Mouse (Mus musculus) retina, postnatal 7 days (tissue): Measurements from ENCODE around the gene Aldh1a1.
"Not testable (repeated sequence)": the region's sequence is repeated elsewhere in the genome, so short reads cannot be mapped to it uniquely, and the experiment has no call there.

Source experiments
- DNase-seq: peaks from one replicate; pipeline ENCODE4 v3.0.0-alpha.2; 2012; ENCODE audit warnings: low read depth, low spot score

Aldh1a1 gene

DNA sequence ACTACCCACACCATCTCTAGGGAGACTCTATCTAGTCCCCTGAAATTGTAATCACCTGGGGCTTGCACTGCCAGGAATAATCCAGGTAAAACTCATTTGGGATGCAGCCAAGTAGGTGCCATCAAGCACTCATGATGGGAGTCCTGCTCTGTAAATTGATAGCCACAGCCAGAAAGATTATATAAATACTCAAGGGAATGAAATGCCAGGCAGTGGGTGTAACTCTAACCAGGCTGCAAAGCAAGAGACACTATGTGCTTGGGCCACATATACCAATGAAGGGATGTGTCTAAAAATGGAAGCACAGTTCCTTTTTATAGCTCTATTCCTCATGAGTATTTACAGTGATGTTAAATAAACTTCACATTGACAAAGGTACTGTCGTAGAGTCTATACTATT lies 56.9 kb downstream of the Aldh1a1 start:
- no peak for DNase-seq

DNA sequence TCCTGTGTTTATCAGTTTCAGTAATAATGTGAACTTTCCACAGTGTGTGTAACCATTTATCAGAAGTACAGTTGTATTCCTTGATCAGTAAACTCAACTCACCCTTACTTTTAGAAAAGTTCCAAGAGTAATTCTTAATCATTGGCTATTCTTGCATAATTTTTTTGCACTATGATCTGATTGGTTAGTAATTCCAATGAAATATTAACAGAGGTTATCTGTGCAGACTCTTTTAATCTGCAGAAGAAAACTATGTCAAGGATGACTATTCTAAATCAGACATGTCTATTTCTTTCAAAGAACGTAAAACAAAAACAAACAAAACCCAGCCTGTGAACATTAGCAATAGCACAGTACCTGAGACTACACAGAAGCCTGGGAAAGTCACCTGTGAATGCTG lies 62.9 kb downstream of the Aldh1a1 start:
- no peak for DNase-seq

DNA sequence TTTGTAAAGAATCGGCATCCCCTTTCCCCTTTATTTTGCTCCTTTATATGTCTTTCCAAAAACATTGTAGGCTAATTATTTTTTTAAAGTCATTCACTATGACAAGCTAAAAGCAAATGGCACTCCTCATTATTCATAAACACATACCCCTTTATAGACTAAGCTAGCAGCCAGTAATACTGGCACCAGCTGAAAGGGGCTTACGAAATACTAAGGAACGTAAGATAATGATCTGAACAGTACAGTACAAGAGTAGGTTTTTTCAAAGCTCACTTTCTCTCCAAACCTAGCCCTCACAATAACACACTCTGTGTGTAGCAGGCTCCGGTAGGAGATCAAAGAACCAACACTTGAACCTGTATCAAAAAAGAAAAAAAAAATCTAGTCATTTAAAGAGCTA lies 64.7 kb downstream of the Aldh1a1 start:
- no peak for DNase-seq

DNA sequence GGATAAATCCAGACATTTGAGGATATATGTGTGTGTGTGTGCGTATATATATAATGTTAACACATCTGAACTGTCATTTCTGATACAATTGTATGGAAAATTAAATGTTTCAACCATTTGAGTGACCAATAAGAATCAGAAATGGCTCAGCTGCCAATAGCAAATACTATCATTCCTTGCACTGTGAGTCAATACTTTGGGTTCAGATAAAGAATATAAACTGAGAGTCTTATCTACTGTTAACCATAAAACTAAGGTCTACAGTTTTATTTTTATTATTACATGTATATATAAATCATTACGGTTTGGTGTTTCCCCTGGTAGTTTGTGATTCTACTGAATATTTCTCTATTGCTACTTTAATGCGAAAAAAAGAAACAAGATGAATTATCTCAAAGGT lies 65.6 kb downstream of the Aldh1a1 start:
- no peak for DNase-seq

DNA sequence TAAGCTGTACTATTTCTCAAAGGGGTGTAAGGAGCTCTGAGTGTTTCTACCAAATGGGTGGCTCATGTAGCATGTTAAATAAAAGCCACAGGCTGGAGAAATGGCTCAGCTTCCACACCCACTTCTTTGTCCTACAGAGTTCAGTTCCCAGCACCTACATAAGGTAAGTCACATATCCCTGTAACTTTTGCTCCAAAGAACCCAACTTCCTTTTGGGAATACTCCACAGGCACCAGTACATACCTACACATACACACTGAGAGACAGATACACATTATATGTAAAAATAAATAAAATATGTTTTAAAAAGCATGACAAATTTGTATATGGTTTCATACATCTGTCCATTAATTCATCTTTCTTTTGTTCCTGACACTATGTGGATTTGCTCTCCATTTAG lies 66.0 kb downstream of the Aldh1a1 start:
- no peak for DNase-seq

DNA sequence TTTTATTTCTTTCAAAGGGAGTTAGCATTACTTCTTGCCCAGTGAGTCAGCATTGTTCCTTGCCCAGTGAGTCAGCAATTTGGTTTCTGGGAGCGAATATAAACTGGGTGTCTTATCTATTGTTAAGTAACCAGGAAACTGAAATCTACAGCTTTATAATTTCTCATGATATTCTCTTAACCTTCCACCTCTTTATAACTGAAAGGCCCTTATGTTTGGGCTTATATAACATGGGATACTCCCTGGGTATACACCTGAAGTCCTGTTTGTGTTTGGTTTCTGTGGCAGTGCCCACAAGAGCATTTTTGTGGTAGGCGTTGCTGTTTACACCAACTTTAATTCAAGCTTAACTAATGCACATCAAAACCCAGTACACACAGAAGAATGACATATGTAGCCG lies 66.4 kb downstream of the Aldh1a1 start:
- DNase-seq, result no peak

DNA sequence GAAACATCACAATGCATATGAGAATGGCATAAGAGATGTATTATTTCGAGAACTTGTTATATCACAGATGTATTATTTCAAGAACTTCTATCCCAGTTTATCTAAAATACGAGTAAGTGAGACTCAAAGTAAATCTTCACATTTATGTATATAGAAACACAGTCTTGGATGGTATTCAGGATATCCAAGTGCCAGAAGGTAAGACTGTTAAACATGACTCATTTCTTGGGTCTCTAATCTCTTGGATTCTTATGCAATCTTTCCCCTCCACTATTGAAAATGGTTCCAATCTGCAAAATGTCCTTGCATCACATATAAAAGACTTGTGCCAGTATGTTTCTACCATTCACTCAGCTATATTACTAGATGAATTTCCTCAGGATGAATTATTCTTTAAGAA lies 67.4 kb downstream of the Aldh1a1 start:
- no peak for DNase-seq

DNA sequence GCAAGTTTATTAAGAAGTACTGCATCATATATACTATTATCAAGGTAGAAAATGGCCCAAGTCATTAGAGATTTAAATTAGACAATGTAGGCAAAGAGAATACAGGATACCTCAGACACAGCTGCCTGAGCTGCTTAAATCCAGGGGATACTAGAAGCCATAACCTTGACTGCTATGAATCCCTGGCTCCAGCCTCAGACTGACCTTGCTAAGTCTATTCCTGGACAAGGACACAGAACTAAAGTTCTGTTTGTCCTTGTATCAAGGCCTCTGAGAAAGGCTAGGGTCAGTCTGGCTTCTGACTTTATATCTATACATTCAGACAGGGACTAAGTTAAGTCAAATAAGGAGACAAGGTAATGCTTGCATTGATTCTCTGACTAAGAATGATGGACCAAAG lies 69.9 kb downstream of the Aldh1a1 start:
- DNase-seq, result no peak

DNA sequence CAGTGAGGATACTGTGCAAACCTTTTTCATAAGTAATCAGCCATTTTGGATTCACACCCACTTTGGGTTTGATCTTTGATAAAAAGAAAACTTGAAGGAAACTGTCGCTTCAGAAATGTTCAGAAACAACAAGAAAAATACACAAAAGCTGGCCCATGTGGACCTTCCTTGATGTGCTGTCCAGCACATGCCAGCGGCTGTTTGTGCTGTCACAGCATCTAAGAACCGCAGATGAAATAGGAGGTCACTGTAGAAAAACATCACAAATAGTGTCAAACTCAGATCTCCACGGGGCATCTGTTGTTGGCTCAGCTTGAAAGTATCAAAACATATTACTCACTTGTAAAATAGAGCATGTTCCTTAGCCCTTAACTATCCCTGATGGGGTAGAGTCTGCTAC lies 73.8 kb downstream of the Aldh1a1 start:
- DNase-seq, result no peak

DNA sequence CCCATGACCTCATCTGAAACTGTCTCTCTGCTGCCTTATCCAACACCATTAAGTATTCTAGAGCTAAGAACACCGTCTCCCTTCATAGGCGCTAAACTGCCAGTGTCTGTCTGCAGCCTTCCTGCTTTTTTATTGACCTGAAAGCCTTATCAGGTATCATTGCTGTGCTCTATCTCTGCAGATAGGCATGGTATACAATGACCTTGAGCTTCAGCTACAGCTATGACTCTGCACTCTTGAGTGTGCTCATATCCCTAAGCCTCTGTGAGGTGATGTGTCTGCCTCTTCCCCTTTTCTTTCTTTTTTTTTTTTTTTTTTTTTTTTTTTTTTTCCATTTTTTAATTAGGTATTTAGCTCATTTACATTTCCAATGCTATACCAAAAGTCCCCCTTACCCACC lies 74.5 kb downstream of the Aldh1a1 start:
- no peak for DNase-seq

DNA sequence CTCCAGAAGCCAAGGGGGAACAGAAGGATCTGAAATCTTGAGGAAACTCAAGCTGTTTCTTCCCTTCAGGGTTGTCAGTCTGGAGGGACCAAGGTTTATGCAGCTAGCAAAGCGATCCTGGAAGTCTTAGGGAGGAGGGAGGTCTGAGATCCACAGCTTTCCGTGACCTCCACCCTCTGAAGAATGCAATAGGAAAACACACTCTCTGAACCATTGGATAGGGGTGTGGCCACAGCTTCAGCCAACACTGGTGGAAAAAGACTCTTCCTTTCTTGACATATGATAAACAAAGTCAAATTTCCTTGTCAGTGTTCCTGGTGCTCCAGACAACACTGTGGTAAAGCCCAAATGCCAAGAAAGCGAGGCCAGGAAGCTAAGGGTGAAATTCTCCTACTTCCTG lies 84.5 kb downstream of the Aldh1a1 start:
- DNase-seq, result no peak

DNA sequence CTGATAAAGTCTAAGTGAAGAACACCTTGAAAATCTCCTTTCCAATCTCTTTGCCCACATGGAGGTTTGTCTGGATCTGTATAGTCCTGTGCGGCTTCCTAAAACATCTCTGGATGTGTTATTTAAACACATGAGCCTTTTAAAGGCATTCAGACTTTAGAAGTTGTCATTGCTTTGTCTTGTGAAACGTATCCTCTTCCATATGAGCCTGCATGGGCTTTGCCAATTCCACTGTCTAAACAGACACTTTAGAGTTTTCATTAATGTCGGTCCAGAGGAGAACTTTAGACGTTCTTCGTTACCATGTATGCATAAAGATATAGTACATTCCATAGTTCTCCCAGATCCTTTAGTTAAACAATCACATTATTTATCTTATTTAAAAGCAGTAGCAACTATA lies 84.9 kb downstream of the Aldh1a1 start:
- DNase-seq, result no peak

DNA sequence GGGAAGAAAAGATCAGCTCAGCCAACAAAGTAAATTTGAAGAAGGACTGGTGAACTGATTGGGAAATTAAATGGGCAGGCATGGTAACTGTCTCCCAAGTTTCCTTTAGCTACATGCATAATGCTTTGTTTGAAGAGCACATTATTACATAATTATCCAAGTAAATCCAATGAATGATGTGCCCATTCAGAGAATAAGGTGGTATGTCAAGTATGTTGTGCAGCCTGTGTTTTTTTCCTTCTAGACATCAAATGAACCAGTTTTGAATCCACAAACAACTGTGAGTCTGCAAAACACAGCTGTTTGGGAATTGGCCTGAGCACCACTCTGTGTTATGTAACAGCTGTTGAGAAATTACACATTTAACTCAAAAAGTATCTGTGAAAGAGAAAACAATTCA lies 107.4 kb downstream of the Aldh1a1 start:
- no peak for DNase-seq

DNA sequence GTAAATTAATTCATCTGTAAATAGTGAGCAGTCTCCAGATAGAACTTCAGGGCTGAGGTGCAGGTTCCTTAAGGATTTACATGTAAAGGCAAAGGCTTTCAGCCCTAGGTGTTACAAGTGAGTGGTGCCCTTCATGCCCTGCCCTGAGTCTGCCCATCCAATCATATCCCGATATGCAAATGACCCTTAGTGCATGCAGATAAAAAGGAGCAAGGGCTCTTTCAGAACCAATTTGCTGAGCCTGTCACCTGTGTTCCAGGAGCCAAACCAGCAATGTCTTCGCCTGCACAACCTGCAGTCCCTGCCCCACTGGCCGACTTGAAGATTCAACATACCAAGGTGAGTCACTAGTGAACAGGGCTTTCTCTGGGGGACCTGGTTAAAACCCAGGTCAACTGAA lies 109.2 kb downstream of the Aldh1a1 start:
- no peak for DNase-seq

DNA sequence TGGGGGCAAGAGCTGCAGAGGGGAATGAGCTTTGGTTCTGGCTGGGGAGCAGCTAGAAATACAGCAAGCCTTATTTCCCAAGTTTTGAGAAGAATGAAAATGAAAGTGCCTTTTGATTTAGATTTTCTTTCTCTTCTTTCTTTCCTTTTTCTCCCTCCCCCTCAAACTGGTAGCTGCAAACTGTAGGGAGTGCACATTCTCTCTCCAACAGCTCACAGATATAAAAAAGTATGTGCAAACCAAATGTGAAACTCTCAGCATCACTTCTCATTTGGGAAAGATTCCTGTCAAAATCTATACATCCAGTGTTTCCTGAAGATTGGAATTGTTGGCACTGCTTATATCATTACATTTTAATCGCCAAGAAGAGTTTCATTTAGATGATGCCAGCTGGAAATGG lies 110.7 kb downstream of the Aldh1a1 start:
- no peak for DNase-seq

DNA sequence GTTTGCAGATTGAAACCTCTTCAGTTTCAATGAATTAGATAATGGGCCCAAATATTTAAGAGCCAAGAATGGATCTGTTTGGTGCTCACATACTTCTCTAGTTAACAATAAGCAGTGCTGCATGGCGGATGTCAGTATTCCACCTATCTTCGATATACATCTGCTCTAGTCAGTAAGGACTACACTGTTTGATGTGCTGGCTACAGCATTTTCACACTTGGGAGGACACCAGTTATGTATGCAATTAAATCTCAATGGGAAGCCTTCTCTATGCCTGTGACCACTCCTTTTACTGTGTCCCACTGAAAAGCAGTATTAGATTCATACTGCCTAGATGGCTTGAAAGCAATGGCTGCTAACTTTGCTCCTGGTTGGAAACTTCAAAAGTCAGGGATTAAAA lies 111.4 kb downstream of the Aldh1a1 start:
- DNase-seq, result no peak

DNA sequence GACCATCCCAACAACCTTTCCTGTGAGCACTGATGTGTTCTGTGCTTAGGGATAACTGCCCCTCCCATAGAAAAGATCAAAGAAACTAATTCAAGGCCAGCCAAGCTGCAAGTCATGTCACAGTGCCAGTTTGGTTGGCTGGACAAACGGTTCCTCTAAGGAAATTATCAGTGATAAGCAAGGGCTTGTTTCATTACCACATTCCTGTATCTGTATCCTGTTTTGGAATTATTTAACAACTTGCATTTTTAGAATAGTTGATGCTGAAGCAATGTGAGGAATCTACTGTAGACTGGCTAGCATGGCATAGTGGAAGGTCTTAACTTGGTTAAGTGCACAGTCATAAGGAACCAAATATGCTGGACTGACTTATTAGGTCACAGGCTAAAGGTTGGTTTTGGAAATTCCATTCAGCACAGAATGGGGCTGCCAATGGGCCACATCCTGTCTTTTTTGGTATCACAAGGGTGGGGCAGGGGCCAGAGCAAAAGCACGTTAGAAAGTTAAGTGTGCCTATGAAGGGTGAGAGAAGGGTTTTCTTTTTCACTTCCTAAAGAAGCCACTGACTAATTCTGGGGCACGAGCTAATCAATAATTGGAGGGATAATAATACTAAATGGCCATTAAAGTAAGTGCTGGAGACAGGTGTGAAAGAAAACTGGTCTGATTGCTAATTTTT lies 121.9 kb downstream of the Aldh1a1 start:
- no peak for DNase-seq

DNA sequence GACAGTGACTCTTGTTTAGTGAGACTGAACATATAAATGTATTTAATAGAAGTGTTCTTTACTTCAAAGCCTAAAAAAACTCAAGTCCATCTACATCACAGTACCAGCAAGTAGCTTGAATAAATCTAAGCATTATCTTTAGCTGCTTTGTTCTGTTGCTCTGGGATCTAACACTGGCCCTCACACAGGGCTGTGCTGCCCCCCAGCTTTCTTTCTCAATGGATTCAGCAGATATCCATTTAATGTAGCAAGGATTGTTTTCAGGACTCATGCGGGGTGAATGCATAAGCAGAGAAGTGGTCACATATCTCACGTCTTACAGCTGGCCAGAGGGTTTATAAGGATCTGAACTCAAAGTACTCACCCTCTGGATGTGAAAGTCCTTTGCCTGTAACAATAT lies 129.9 kb downstream of the Aldh1a1 start:
- no peak for DNase-seq

DNA sequence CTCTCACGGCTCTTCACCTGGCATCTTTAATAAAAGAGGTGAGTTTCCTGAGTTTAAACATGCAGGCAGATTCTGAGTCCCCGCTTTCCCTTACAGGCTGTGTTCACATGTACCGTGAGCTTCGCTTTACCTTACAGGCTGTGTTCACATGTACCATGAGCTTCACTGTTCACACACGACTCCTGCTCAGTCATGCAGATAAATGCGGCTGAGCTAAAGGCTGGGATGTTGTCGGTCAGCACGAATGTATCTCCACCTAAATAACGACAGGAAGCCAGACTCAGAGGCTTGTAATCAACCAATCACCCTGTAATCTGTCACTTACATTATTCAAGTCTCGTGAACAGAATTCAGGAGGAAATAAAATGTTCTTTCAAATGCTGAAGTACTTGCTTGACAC lies 130.9 kb downstream of the Aldh1a1 start:
- no peak for DNase-seq

DNA sequence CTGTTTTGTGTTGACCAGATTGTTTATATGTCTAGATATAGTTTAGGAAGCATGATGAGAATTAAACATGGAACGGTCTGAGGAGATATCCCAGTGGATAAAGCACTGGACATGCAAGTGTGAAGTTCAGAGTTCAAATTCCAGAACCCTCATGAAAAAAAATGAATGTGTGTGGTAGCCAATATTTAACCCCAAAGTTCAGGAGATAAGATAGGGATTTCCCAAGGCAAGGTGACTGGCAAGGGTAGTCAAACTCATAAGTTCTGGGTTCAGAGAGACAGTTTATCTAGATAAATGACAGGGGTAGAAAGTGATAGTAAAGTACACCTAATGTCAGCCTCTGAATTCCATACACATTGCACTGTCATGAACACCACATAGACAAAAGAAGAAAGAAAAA lies 138.5 kb downstream of the Aldh1a1 start:
- no peak for DNase-seq

DNA sequence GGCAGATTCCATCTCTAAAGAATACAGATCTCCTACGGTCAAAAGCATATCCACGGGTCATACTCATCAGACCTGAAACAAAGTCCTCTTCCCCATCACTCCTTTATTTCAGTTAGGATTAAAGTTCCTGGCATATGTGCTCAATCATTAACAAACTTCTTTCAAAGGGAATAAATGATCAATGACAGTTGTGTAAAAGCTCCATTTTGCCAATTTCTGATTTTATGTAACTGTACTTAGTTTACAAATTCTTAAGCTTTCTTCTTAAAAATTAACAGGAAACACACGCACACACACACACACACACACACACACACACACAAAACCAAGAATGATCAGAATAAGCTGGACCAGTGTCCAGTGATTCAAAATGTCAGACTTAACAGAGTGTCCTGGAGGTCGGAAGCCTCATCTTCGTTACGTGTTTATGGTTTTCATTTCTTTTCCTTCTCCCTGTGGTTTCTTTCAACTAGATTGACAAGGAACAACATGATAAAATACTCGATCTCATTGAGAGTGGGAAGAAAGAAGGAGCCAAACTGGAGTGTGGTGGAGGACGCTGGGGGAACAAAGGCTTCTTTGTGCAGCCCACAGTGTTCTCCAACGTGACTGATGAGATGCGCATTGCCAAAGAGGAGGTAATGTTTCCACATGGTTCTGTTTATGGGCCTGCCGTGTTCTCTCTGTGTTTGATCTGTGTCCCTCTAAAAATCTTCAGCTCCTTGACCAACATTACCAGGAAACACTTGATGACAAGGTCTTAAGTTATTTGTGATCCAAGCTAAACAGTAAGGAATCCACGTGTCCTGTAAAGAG lies 141.6 kb downstream of the Aldh1a1 start:
- DNase-seq, result no peak

DNA sequence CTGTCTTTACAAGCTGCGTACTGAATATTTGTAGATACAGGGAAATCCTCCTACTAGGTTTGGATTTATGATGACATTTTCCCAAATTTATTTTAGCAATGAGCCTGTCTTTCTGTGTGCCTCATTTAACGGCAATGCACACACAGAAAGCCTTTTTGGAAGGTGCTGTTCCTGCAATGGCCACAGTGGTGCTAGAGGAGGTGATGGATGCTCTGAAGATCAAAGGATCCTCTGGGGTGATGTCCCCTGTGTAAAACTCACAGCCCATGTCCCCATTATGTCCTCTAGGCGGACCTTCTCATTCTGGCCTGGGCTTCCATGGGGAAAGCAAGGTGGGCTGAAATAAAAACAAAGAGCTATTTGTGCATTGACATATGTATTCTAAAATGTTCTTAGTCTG lies 151.8 kb downstream of the Aldh1a1 start:
- no peak for DNase-seq

DNA sequence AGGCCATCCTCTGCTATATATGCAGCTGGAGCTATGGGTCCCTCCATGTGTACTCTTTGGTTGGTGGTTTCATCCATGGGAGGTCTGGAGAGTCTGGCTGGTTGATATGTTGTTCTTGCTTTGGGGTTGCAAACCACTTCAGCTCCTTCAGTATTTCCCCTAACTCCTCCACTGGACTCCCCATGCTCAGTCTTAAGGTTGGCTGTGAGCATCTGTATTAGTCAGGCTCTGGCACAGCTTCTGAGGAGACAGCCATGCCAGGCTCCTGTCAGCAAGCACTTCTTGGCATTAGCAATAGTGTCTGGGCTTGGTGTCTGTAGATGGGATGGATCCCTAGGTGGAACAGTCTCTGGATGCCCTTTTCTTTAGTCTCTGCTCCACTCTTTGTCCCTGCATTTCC lies 155.0 kb downstream of the Aldh1a1 start:
- not testable (repeated sequence) for DNase-seq

DNA sequence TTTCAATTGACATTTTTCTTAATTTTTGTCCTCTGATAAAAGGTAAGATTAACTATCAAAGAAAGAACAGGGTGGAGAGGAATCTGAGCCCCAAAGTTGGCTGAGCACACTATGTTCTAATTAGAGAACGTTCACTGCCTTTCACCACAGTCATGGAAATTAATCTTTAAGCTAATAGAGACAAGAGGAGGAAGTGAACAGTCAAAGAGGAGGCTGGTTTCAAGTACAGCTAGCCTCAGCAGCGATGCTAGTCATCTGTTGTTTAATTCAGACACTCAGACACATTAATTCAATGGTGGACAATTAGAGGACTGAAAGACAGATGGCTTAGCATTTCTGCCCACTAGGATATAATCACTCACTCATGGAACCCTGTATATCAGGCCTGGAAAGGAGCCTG lies 157.5 kb downstream of the Aldh1a1 start:
- no peak for DNase-seq
